Mouse (Mus musculus) gastrocnemius, adult 2 months (tissue): ENCODE data around the gene Cbx6. TPM values are rescaled to one million over a fixed set of nuclear protein-coding genes. Genes with fewer than 3 reads are reported as not detected.

ENCODE experiments used
- DNase-seq: peaks from one replicate; pipeline ENCODE4 v3.0.0; 2022
- H3K27ac ChIP-seq: fragments of 200-600 bp; 2 replicates; pipeline ENCODE4 v1.8.1; 2022; ENCODE audit warnings: mild to moderate bottlenecking
- H3K4me3 ChIP-seq: fragments of 200-600 bp; 2 replicates; pipeline ENCODE4 v1.8.1; 2022; ENCODE audit warnings: mild to moderate bottlenecking, moderate library complexity
- CTCF ChIP-seq: fragments of 200-600 bp; IDR thresholded peaks from 2 replicates; pipeline ENCODE4 v1.8.1; 2022; ENCODE audit warnings: antibody characterized with exemption, mild to moderate bottlenecking, moderate library complexity
- intact Hi-C: fragments of 180-260 bp; cut with DNase I; formaldehyde crosslinking; loops from one replicate; pipeline ENCODE4 v1.15.1; 2025
- total RNA-seq, 2 experiments: library from RNA; stranded (reverse); gene quantifications; 2 replicates each; pipeline ENCODE4 v1.2.3; 2021

Cbx6 gene
- total RNA-seq, 2 experiments from 2014 or later, result 8.4 to 12.6 TPM

- intact Hi-C loops, result no loop called here
- TF ChIP-seq CTCF, result no peak
- no peak overlapping the region for H3K4me3 ChIP-seq
- no peak for DNase-seq
- H3K27ac ChIP-seq, result no peak overlapping the region
Measured at GRCm38 (mm10) chr15:79858979-79859378, 24.5 kb upstream of the Cbx6 start.

GRCm38 (mm10) chr15:79850143-79850542 lies 15.7 kb upstream of the Cbx6 start:
- intact Hi-C loops, result no loop called here
- no peak overlapping the region for H3K4me3 ChIP-seq
- TF ChIP-seq CTCF, result no peak
- no peak overlapping the region for H3K27ac ChIP-seq
- no peak for DNase-seq

- TF ChIP-seq CTCF, result no peak
- peak overlapping the region; percentile 46 for H3K27ac ChIP-seq
- intact Hi-C loops, result no loop called here
- peak; percentile 70 for DNase-seq
- no peak overlapping the region for H3K4me3 ChIP-seq
Measured at GRCm38 (mm10) chr15:79847100-79847499, 12.6 kb upstream of the Cbx6 start.

- H3K4me3 ChIP-seq, result no peak overlapping the region
- 0 out of 2 replicates have a peak overlapping the region, but pooled peaks have one; percentile 20 for H3K27ac ChIP-seq
- no peak for TF ChIP-seq CTCF
- intact Hi-C loops, result no loop called here
- DNase-seq, result no peak
Measured at GRCm38 (mm10) chr15:79845986-79846385, 11.5 kb upstream of the Cbx6 start.

- Histone ChIP-seq H3K27ac (no peak overlapping the region), H3K4me3 (no peak overlapping the region)
- intact Hi-C loops, result no loop called here
- no peak for TF ChIP-seq CTCF
- DNase-seq, result no peak
Measured at GRCm38 (mm10) chr15:79842985-79843384, 8.5 kb upstream of the Cbx6 start.

GRCm38 (mm10) chr15:79840281-79840680 lies 5.8 kb upstream of the Cbx6 start:
- intact Hi-C loops, result no loop called here
- H3K4me3 ChIP-seq, result no peak overlapping the region
- no peak overlapping the region for H3K27ac ChIP-seq
- DNase-seq, result no peak
- no peak for TF ChIP-seq CTCF

GRCm38 (mm10) chr15:79834881-79835260 lies 383 bp upstream of the Cbx6 start:
- H3K4me3 ChIP-seq, result no peak overlapping the region; the same call in 1 of the 2 replicates
- peak overlapping the region; percentile 92 for H3K27ac ChIP-seq
- DNase-seq, result no peak
- intact Hi-C loops, result loop anchor here (5.0 kb wide), 2 partner anchors 92 to 247 kb away; no protein-coding TSS in a partner anchor
- no peak for TF ChIP-seq CTCF

GRCm38 (mm10) chr15:79833251-79834050 lies 1.0 kb downstream of the Cbx6 start:
- intact Hi-C loops, result loop anchor here (5.0 kb wide), 2 partner anchors 94 to 249 kb away; no protein-coding TSS in a partner anchor
- Histone ChIP-seq H3K27ac (peak overlapping the region; percentile 92), H3K4me3 (peak overlapping the region; percentile 94)
- DNase-seq, result peak; percentile 49
- TF ChIP-seq CTCF, result no peak

- peak; percentile 95 for TF ChIP-seq CTCF
- intact Hi-C loops, result loop anchor here (5.0 kb wide), 2 partner anchors 95 to 250 kb away; no protein-coding TSS in a partner anchor
- peak; percentile 75 for DNase-seq
- Histone ChIP-seq H3K27ac (peak overlapping the region; percentile 92), H3K4me3 (peak overlapping the region; percentile 94)
Measured at GRCm38 (mm10) chr15:79832064-79832900, 2.2 kb downstream of the Cbx6 start.

GRCm38 (mm10) chr15:79830388-79830787 lies 4.1 kb downstream of the Cbx6 start:
- no peak overlapping the region for H3K4me3 ChIP-seq
- peak; percentile 95 for TF ChIP-seq CTCF
- DNase-seq, result peak; percentile 78
- H3K27ac ChIP-seq, result no peak overlapping the region
- intact Hi-C loops, result loop anchor here (2.0 to 5.0 kb wide), 3 partner anchors 52 to 252 kb away; no protein-coding TSS in a partner anchor

GRCm38 (mm10) chr15:79829431-79829830 lies 5.1 kb downstream of the Cbx6 start:
- DNase-seq, result no peak
- intact Hi-C loops, result loop anchor here (10.0 kb wide), 1 partner anchor 75 kb away; no protein-coding TSS in a partner anchor
- Histone ChIP-seq H3K4me3 (no peak overlapping the region), H3K27ac (no peak overlapping the region)
- no peak for TF ChIP-seq CTCF

GRCm38 (mm10) chr15:79828366-79829035 lies 6.0 kb downstream of the Cbx6 start:
- DNase-seq, result no peak
- Histone ChIP-seq H3K27ac (no peak overlapping the region), H3K4me3 (peak overlapping the region; percentile 36)
- TF ChIP-seq CTCF, result peak; percentile 55
- intact Hi-C loops, result loop anchor here (10.0 kb wide), 1 partner anchor 74 kb away; no protein-coding TSS in a partner anchor
